Mouse (Mus musculus): Measurements from ENCODE around the gene Gstm4. TPM values are rescaled to one million over a fixed set of nuclear protein-coding genes. Genes with fewer than 3 reads are reported as not detected.

Gene Gstm4
- polyA plus RNA-seq, 1 experiment: 15.1 TPM

- H3K4me3 ChIP-seq (ENCODE audit: low read depth, low read length): no peak overlapping the region
- H3K4me1 ChIP-seq (ENCODE audit: control insufficient read depth, insufficient read depth, low read length): no peaks in the 10 kb centered on the region
- no peak overlapping the region for H3K9ac ChIP-seq (ENCODE audit: low read depth, poor library complexity, severe bottlenecking)
- H3K36me3 ChIP-seq (ENCODE audit: control insufficient read depth, insufficient read depth, low read length, poor library complexity, severe bottlenecking): no peaks in the 10 kb centered on the region
- no peaks in the 10 kb centered on the region for H3K27me3 ChIP-seq (ENCODE audit: control insufficient read depth, insufficient read depth, low read length, poor library complexity, severe bottlenecking)
- TF ChIP-seq POLR2A (IDR thresholded peaks at IDR 0.05; ENCODE audit: insufficient read depth, low read length): no peak
- TF ChIP-seq EP300 (IDR thresholded peaks at IDR 0.05; ENCODE audit: insufficient read depth, low read depth, low read length): no peak
- no peak for TF ChIP-seq CTCF (IDR thresholded peaks at IDR 0.05; ENCODE audit: low read depth, low read length)
- no peaks in the 10 kb centered on the region for H3K9me3 ChIP-seq (replicated peaks; ENCODE audit: control insufficient read depth, insufficient read depth, low read length, poor library complexity, severe bottlenecking)
- H3K27ac ChIP-seq (ENCODE audit: insufficient read depth, low read length): no peak overlapping the region
Measured at GRCm38 (mm10) chr3:108067370-108067934, 22.8 kb upstream of the Gstm4 start.

DNA sequence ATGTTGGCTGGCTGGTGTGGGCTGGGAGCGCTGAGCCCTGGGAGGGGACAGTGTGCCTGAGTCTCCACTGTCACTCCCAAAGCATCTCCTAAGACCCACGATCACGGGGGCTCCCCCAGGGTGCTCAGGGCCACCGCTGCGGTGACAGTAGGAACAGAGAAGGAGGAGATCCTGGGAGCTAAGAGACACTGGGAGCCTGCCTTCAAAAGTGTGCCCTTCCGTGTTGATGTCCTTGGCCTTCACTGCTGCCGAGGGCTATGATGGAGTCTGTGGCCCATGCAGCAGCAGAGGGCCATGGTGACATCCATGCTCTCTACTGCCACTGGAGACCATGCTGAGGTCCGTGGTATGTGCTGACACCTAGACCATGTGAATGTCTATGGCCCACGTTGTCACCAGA lies 20.9 kb upstream of the Gstm4 start:
- Histone ChIP-seq H3K27ac (ENCODE audit: insufficient read depth, low read length) (no peak overlapping the region), H3K4me3 (ENCODE audit: low read depth, low read length) (no peak overlapping the region), H3K9ac (ENCODE audit: low read depth, poor library complexity, severe bottlenecking) (no peak overlapping the region), H3K4me1 (ENCODE audit: control insufficient read depth, insufficient read depth, low read length) (no peaks in the 10 kb centered on the region), H3K27me3 (ENCODE audit: control insufficient read depth, insufficient read depth, low read length, poor library complexity, severe bottlenecking) (no peaks in the 10 kb centered on the region), H3K36me3 (ENCODE audit: control insufficient read depth, insufficient read depth, low read length, poor library complexity, severe bottlenecking) (no peaks in the 10 kb centered on the region), H3K9me3 (replicated peaks; ENCODE audit: control insufficient read depth, insufficient read depth, low read length, poor library complexity, severe bottlenecking) (no peaks in the 10 kb centered on the region)
- no peak for TF ChIP-seq CTCF (IDR thresholded peaks at IDR 0.05; ENCODE audit: low read depth, low read length)
- TF ChIP-seq POLR2A (IDR thresholded peaks at IDR 0.05; ENCODE audit: insufficient read depth, low read length): no peak
- TF ChIP-seq EP300 (IDR thresholded peaks at IDR 0.05; ENCODE audit: insufficient read depth, low read depth, low read length): no peak

GRCm38 (mm10) chr3:108064672-108065071 lies 20.0 kb upstream of the Gstm4 start:
- H3K9ac ChIP-seq (ENCODE audit: low read depth, poor library complexity, severe bottlenecking): no peak overlapping the region
- TF ChIP-seq CTCF (IDR thresholded peaks at IDR 0.05; ENCODE audit: low read depth, low read length): no peak
- no peak for TF ChIP-seq EP300 (IDR thresholded peaks at IDR 0.05; ENCODE audit: insufficient read depth, low read depth, low read length)
- TF ChIP-seq POLR2A (IDR thresholded peaks at IDR 0.05; ENCODE audit: insufficient read depth, low read length): no peak

GRCm38 (mm10) chr3:108062648-108063047 lies 18.0 kb upstream of the Gstm4 start:
- Histone ChIP-seq H3K4me1 (ENCODE audit: control insufficient read depth, insufficient read depth, low read length) (no peaks in the 10 kb centered on the region), H3K9ac (ENCODE audit: low read depth, poor library complexity, severe bottlenecking) (no peak overlapping the region), H3K27ac (ENCODE audit: insufficient read depth, low read length) (no peak overlapping the region), H3K4me3 (ENCODE audit: low read depth, low read length) (no peak overlapping the region), H3K36me3 (ENCODE audit: control insufficient read depth, insufficient read depth, low read length, poor library complexity, severe bottlenecking) (no peaks in the 10 kb centered on the region), H3K9me3 (replicated peaks; ENCODE audit: control insufficient read depth, insufficient read depth, low read length, poor library complexity, severe bottlenecking) (no peaks in the 10 kb centered on the region), H3K27me3 (ENCODE audit: control insufficient read depth, insufficient read depth, low read length, poor library complexity, severe bottlenecking) (no peaks in the 10 kb centered on the region)
- no peak for TF ChIP-seq POLR2A (IDR thresholded peaks at IDR 0.05; ENCODE audit: insufficient read depth, low read length)
- TF ChIP-seq EP300 (IDR thresholded peaks at IDR 0.05; ENCODE audit: insufficient read depth, low read depth, low read length): no peak
- no peak for TF ChIP-seq CTCF (IDR thresholded peaks at IDR 0.05; ENCODE audit: low read depth, low read length)

More at GRCm38 (mm10) chr3:108064672-108065071, 20.0 kb upstream of the Gstm4 start:
- Histone ChIP-seq H3K36me3 (ENCODE audit: control insufficient read depth, insufficient read depth, low read length, poor library complexity, severe bottlenecking) (no peaks in the 10 kb centered on the region), H3K27ac (ENCODE audit: insufficient read depth, low read length) (no peak overlapping the region), H3K4me1 (ENCODE audit: control insufficient read depth, insufficient read depth, low read length) (no peaks in the 10 kb centered on the region), H3K9me3 (replicated peaks; ENCODE audit: control insufficient read depth, insufficient read depth, low read length, poor library complexity, severe bottlenecking) (no peaks in the 10 kb centered on the region), H3K27me3 (ENCODE audit: control insufficient read depth, insufficient read depth, low read length, poor library complexity, severe bottlenecking) (no peaks in the 10 kb centered on the region), H3K4me3 (ENCODE audit: low read depth, low read length) (no peak overlapping the region)

GRCm38 (mm10) chr3:108061420-108061819 lies 16.7 kb upstream of the Gstm4 start:
- Histone ChIP-seq H3K9me3 (replicated peaks; ENCODE audit: control insufficient read depth, insufficient read depth, low read length, poor library complexity, severe bottlenecking) (no peaks in the 10 kb centered on the region), H3K4me3 (ENCODE audit: low read depth, low read length) (no peak overlapping the region), H3K27ac (ENCODE audit: insufficient read depth, low read length) (no peak overlapping the region), H3K9ac (ENCODE audit: low read depth, poor library complexity, severe bottlenecking) (no peak overlapping the region), H3K27me3 (ENCODE audit: control insufficient read depth, insufficient read depth, low read length, poor library complexity, severe bottlenecking) (no peaks in the 10 kb centered on the region), H3K36me3 (ENCODE audit: control insufficient read depth, insufficient read depth, low read length, poor library complexity, severe bottlenecking) (no peaks in the 10 kb centered on the region), H3K4me1 (ENCODE audit: control insufficient read depth, insufficient read depth, low read length) (no peaks in the 10 kb centered on the region)
- TF ChIP-seq EP300 (IDR thresholded peaks at IDR 0.05; ENCODE audit: insufficient read depth, low read depth, low read length) (no peak), POLR2A (IDR thresholded peaks at IDR 0.05; ENCODE audit: insufficient read depth, low read length) (no peak), CTCF (IDR thresholded peaks at IDR 0.05; ENCODE audit: low read depth, low read length) (no peak)

DNA sequence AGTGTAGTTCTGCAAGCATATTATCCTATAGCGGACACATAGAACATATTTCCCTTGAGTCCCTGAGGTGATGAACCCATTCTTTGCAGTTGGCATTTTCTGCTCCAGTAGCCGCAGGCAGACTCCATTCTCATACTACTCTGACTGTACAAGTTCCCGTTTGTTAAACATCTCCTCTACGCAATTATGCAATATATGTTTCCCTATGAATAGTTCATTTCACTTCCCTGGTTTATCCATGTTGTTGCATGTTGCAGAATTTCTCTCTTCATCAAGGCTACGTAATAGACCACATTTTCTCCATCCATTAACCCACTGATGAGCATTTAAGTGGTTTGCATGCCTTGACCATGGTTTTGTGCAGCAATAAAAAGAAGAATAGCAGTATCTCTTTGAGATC lies 5.8 kb upstream of the Gstm4 start:
- Histone ChIP-seq H3K9me3 (replicated peaks; ENCODE audit: control insufficient read depth, insufficient read depth, low read length, poor library complexity, severe bottlenecking) (no peaks in the 10 kb centered on the region), H3K27ac (ENCODE audit: insufficient read depth, low read length) (no peak overlapping the region), H3K9ac (ENCODE audit: low read depth, poor library complexity, severe bottlenecking) (no peak overlapping the region), H3K4me3 (ENCODE audit: low read depth, low read length) (no peak overlapping the region), H3K4me1 (ENCODE audit: control insufficient read depth, insufficient read depth, low read length) (no peaks in the 10 kb centered on the region), H3K27me3 (ENCODE audit: control insufficient read depth, insufficient read depth, low read length, poor library complexity, severe bottlenecking) (no peaks in the 10 kb centered on the region), H3K36me3 (ENCODE audit: control insufficient read depth, insufficient read depth, low read length, poor library complexity, severe bottlenecking) (no peaks in the 10 kb centered on the region)
- TF ChIP-seq EP300 (IDR thresholded peaks at IDR 0.05; ENCODE audit: insufficient read depth, low read depth, low read length) (no peak), POLR2A (IDR thresholded peaks at IDR 0.05; ENCODE audit: insufficient read depth, low read length) (no peak), CTCF (IDR thresholded peaks at IDR 0.05; ENCODE audit: low read depth, low read length) (no peak)
